Mouse (Mus musculus): Measurements from ENCODE around the gene Sco1. TPM values are rescaled to one million over a fixed set of nuclear protein-coding genes. Genes with fewer than 3 reads are reported as not detected.

Gene Sco1
- total and polyA plus RNA-seq, 3 experiments, result 15.4 to 32.7 (median 20.4) TPM

DNA sequence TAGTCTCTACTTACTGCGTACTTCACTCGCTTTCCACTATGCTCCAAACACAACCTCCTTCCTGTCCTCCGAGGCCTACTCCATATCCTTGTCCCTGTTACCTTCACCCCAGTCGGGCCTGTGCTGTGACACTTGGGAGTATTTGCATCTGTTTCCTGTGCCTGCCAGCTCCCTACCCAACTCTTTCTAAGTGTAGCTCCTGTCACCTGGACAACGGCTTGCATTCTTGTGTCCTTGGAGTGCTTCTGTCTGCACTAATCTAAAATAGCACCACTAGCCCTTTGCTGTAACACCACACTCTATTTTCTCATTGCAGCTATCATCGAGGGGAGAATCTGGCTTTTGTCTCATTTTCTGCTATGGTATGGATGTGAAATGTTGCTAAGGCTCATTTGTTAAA lies 12.0 kb upstream of the Sco1 start:
- peaks cover 4% of the 10 kb centered on the region for H3K9me3 ChIP-seq (replicated peaks; ENCODE audit: low read length)
- DNase-seq (ENCODE audit: extremely low read depth), result no peak
- H3K4me1 ChIP-seq (ENCODE audit: control insufficient read depth in 1 of 2, insufficient read depth in 2 of 2), result peaks cover 0 to 9% of the 10 kb centered on the region in 2 experiments; a peak in 1 of 4 replicates
- H3K4me3 ChIP-seq (replicated peaks in 1 of 3; ENCODE audit: low read depth in 2 of 3, low read length in 2 of 3, poor library complexity in 1 of 3), result no peak overlapping the region
- TF ChIP-seq NRF1 (IDR thresholded peaks at IDR 0.05; ENCODE audit: low read depth, low read length) (no peak), ZC3H11A (IDR thresholded peaks at IDR 0.05; ENCODE audit: low read depth, low read length) (no peak), USF1 (IDR thresholded peaks at IDR 0.05; ENCODE audit: low read depth, low read length) (no peak), EP300 (IDR thresholded peaks at IDR 0.05; ENCODE audit: low read length) (no peak), ETS1 (conservative IDR thresholded peaks at IDR 0.05; ENCODE audit: low read depth, low read length) (no peak), NELFE (IDR thresholded peaks at IDR 0.05; ENCODE audit: low read depth, low read length) (no peak), MAFK (IDR thresholded peaks at IDR 0.05; ENCODE audit: insufficient replicate concordance, low read length) (no peak)
- no peaks in the 10 kb centered on the region for H3K27me3 ChIP-seq (replicated peaks)
- no peaks in the 10 kb centered on the region for H3K79me2 ChIP-seq (replicated peaks; ENCODE audit: control insufficient read depth, extremely low read depth, insufficient read depth, poor library complexity, severe bottlenecking)
- dilution Hi-C loops (cut with MboI; ENCODE audit: extremely low pct_ligation_motif_present, extremely low pct_unique_long_range_greater_than_20kb, low sequenced_read_pairs) (no loop called here), in situ Hi-C loops (cut with MboI; ENCODE audit: low pct_ligation_motif_present, low pct_unique_long_range_greater_than_20kb, low sequenced_read_pairs) (no loop called here)
- peaks cover 48 to 85% of the 10 kb centered on the region in 2 experiments for H3K36me3 ChIP-seq (replicated peaks in 1 of 2; ENCODE audit: control insufficient read depth in 1 of 2, insufficient read depth in 1 of 2, low read length in 1 of 2)
- no peak overlapping the region for H3K27ac ChIP-seq (ENCODE audit: insufficient read depth, low read depth)
- no peak overlapping the region for H3K9ac ChIP-seq (ENCODE audit: insufficient read depth, low read depth)
- H3K4me2 ChIP-seq (ENCODE audit: insufficient read depth, low read depth, poor library complexity, severe bottlenecking), result no peak overlapping the region

DNA sequence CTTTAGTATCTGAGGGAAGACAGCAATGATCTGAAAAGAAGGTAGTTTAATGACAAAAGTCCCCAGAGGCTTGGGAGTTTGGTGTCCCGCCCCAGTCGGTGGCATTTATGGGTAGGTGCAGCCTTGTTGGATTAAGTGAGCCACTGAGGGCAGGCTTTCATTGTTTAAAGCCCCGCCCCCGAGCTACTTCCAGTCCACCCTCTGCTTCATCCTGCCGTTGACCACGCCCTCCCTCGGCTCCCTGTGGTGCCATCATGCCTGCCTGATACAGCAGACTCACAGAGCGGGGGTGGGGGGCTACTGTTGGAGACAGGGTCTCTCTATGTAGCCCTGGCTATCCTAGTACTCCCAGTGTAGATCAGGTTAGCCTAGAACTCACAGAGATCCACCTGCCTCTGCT lies 9.5 kb upstream of the Sco1 start:
- H3K4me1 ChIP-seq (ENCODE audit: control insufficient read depth in 1 of 2, insufficient read depth in 2 of 2), result peaks cover 6 to 21% of the 10 kb centered on the region in 2 experiments; a peak in 3 of 4 replicates
- no peak overlapping the region for H3K9ac ChIP-seq (ENCODE audit: insufficient read depth, low read depth)
- no peak for DNase-seq (ENCODE audit: extremely low read depth)
- no peak overlapping the region for H3K4me2 ChIP-seq (ENCODE audit: insufficient read depth, low read depth, poor library complexity, severe bottlenecking)
- in situ Hi-C loops (cut with MboI; ENCODE audit: low pct_ligation_motif_present, low pct_unique_long_range_greater_than_20kb, low sequenced_read_pairs), result no loop called here
- H3K4me3 ChIP-seq (replicated peaks in 1 of 3; ENCODE audit: low read depth in 2 of 3, low read length in 2 of 3, poor library complexity in 1 of 3), result no peak overlapping the region
- peaks cover 4% of the 10 kb centered on the region for H3K9me3 ChIP-seq (replicated peaks; ENCODE audit: low read length)
- H3K27me3 ChIP-seq (replicated peaks), result no peaks in the 10 kb centered on the region
- no peak for TF ChIP-seq RAD21 (IDR thresholded peaks at IDR 0.05; ENCODE audit: low read depth, low read length)
- TF ChIP-seq MAFK (IDR thresholded peaks at IDR 0.05; ENCODE audit: insufficient replicate concordance, low read length), result no peak
- H3K79me2 ChIP-seq (replicated peaks; ENCODE audit: control insufficient read depth, extremely low read depth, insufficient read depth, poor library complexity, severe bottlenecking), result peaks cover 9% of the 10 kb centered on the region
- dilution Hi-C loops (cut with MboI; ENCODE audit: extremely low pct_ligation_motif_present, extremely low pct_unique_long_range_greater_than_20kb, low sequenced_read_pairs), result no loop called here
- no peak overlapping the region for H3K27ac ChIP-seq (ENCODE audit: insufficient read depth, low read depth)
- peaks cover 46 to 87% of the 10 kb centered on the region in 2 experiments for H3K36me3 ChIP-seq (replicated peaks in 1 of 2; ENCODE audit: control insufficient read depth in 1 of 2, insufficient read depth in 1 of 2, low read length in 1 of 2)

DNA sequence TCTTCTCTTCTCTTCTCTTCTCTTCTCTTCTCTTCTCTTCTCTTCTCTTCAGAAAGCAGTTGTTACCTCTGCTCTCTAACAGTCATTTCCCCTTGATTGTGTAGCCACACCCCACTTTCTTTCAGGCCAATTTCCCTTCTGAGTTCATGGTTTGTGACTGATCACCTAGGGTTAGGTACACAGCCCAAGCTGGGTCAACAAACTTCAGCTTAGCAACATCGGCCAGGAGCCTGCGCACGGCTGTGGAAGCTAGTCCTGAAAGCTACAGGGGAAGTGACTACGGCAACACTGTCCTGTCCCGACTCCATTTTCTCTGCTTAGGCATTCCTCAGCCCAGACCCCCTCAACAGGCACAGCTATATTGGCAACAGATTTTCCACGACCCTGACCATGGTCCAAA lies 7.5 kb upstream of the Sco1 start:
- H3K9me3 ChIP-seq (replicated peaks; ENCODE audit: low read length), result peaks cover 4% of the 10 kb centered on the region
- H3K9ac ChIP-seq (ENCODE audit: insufficient read depth, low read depth), result no peak overlapping the region
- no peak overlapping the region for H3K4me3 ChIP-seq (replicated peaks in 1 of 3; ENCODE audit: low read depth in 2 of 3, low read length in 2 of 3, poor library complexity in 1 of 3)
- H3K36me3 ChIP-seq (replicated peaks in 1 of 2; ENCODE audit: control insufficient read depth in 1 of 2, insufficient read depth in 1 of 2, low read length in 1 of 2), result peaks cover 33 to 77% of the 10 kb centered on the region in 2 experiments
- peaks cover 6 to 38% of the 10 kb centered on the region in 2 experiments; a peak in 3 of 4 replicates for H3K4me1 ChIP-seq (ENCODE audit: control insufficient read depth in 1 of 2, insufficient read depth in 2 of 2)
- in situ Hi-C loops (cut with MboI; ENCODE audit: low pct_ligation_motif_present, low pct_unique_long_range_greater_than_20kb, low sequenced_read_pairs) (no loop called here), dilution Hi-C loops (cut with MboI; ENCODE audit: extremely low pct_ligation_motif_present, extremely low pct_unique_long_range_greater_than_20kb, low sequenced_read_pairs) (no loop called here)
- no peak for DNase-seq (ENCODE audit: extremely low read depth)
- no peak overlapping the region for H3K27ac ChIP-seq (ENCODE audit: insufficient read depth, low read depth)
- H3K79me2 ChIP-seq (replicated peaks; ENCODE audit: control insufficient read depth, extremely low read depth, insufficient read depth, poor library complexity, severe bottlenecking), result peaks cover 13% of the 10 kb centered on the region
- no peak overlapping the region for H3K4me2 ChIP-seq (ENCODE audit: insufficient read depth, low read depth, poor library complexity, severe bottlenecking)
- TF ChIP-seq MAX (IDR thresholded peaks at IDR 0.05; ENCODE audit: low read length) (no peak), UBTF (IDR thresholded peaks at IDR 0.05; ENCODE audit: low read depth, low read length) (no peak), CHD2 (IDR thresholded peaks at IDR 0.05; ENCODE audit: low read length) (no peak), NELFE (IDR thresholded peaks at IDR 0.05; ENCODE audit: low read depth, low read length) (no peak), ZC3H11A (IDR thresholded peaks at IDR 0.05; ENCODE audit: low read depth, low read length) (no peak)
- no peaks in the 10 kb centered on the region for H3K27me3 ChIP-seq (replicated peaks)
